Mouse (Mus musculus) embryonic fibroblast, embryonic 13.5 days (primary cell): Measurements from ENCODE around the gene Cdk14. TPM values are rescaled to one million over a fixed set of nuclear protein-coding genes. Genes with fewer than 3 reads are reported as not detected.

ENCODE experiments used
- H3K27ac ChIP-seq: 2 replicates; pipeline ENCODE4 v1.5.1; 2012; ENCODE audit warnings: low read length, control low read depth, inconsistent platforms; ENCODE audit not compliant: insufficient read depth
- H3K4me1 ChIP-seq: 2 replicates; pipeline ENCODE4 v1.6.1; 2011; ENCODE audit warnings: low read length; ENCODE audit not compliant: control insufficient read depth, insufficient read depth
- H3K4me3 ChIP-seq: 2 replicates; pipeline ENCODE4 v1.5.1; 2011; ENCODE audit warnings: mild to moderate bottlenecking, control low read depth, low read length; ENCODE audit not compliant: insufficient read depth
- CTCF ChIP-seq: IDR thresholded peaks from 2 replicates; pipeline ENCODE4 v1.5.1; 2011; ENCODE audit warnings: mild to moderate bottlenecking, control low read depth, low read length, moderate library complexity, borderline replicate concordance; ENCODE audit not compliant: insufficient read depth
- POLR2A ChIP-seq: IDR thresholded peaks from 2 replicates; pipeline ENCODE4 v1.6.1; 2011; ENCODE audit warnings: low read depth, mild to moderate bottlenecking, control low read depth, low read length, moderate library complexity
- polyA plus RNA-seq: library from polyadenylated mRNA; stranded (reverse); fragments of >200 nt; gene quantifications from 2 replicates; pipeline ENCODE4 v1.2.4, GENCODE M21; 2011; ENCODE audit warnings: low read depth; ENCODE audit not compliant: missing spikeins, insufficient read length

The Cdk14 gene
- polyA plus RNA-seq, 1 experiment = 50.0 TPM

DNA sequence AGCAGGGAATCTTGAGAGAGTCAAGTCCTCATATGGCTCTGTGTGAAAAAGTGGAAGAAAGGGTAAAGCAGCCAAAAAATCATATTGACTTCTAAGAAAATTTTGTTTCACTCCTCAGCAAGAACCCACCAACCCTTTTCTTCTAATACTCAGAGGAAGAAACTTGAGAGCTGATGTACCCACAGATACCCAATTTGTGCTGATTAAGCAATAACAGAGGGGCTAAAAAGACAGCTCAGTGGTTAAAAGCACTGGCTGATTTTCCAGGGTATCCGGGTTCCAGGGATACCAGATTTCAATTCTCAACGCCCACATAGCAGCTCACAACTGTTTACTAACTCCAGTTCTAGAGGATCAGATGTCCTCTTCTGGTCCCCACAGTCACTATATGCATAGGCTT, 401.9 kb downstream of the Cdk14 start:
- Histone ChIP-seq H3K4me1 (no peaks in the 10 kb centered on the region), H3K4me3 (no peak overlapping the region), H3K27ac (no peak overlapping the region)
- TF ChIP-seq POLR2A (no peak), CTCF (no peak)

DNA sequence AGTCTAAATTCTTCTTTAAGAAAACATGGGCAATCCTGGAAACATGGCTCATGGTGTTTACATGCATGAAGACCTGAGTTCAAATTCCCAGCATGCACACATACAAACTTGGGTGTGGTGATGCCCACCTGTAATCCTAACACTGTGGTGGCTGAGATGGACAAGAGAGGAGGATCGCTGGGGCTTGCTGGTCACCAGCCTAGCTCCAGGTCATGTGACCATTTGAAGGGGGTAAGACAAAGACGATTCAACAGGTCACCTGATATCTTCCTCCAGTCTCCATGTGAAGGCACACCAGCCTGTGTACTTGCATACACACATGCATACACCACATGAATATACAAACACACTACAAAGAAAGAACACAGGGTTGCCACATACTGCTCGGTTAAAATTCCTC, 406.3 kb downstream of the Cdk14 start:
- H3K27ac ChIP-seq = no peak overlapping the region
- TF ChIP-seq POLR2A (no peak), CTCF (no peak)
- H3K4me1 ChIP-seq = no peaks in the 10 kb centered on the region; the same call in 1 of the 2 replicates
- H3K4me3 ChIP-seq = no peak overlapping the region

DNA sequence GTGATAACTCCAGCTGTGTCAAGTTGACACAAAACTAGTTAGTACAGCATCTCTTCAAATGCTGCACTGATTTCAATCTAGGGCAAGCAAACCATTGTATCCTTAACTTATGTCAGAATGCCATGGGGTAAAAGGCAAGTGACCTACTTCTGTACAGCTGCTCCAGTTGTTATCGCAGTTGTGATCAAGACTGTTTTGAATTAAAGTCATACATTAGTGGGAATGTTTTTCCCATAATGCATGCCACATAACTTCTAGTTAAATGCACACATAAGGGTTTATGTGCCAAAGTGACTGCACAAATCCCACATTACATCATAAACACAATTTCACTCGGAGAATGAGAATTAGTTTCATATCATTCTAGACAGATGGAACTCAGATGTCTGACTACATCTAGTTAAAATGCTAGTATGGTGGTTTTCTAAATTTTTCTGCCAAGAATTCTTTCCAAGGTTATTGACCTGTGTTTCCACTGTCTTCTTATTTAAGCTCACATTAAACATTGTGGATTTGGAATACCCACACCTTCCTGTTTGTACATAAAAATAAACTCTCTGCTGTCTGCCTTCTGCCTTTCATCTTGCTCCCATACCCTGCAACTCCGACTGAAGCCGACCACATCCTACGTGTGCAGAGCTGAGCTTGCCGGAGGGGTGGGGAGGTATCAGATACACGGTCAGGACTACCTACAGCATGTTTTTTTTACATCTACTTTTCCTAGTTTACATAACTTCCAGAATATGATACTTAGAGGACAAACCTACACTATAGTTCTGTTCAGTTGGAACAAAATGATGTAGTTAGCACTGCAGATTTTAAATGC, 407.4 kb downstream of the Cdk14 start:
- Histone ChIP-seq H3K4me1 (no peaks in the 10 kb centered on the region; the same call in 1 of the 2 replicates), H3K27ac (peak overlapping the region; percentile 42), H3K4me3 (no peak overlapping the region)
- TF ChIP-seq CTCF (no peak), POLR2A (no peak)

DNA sequence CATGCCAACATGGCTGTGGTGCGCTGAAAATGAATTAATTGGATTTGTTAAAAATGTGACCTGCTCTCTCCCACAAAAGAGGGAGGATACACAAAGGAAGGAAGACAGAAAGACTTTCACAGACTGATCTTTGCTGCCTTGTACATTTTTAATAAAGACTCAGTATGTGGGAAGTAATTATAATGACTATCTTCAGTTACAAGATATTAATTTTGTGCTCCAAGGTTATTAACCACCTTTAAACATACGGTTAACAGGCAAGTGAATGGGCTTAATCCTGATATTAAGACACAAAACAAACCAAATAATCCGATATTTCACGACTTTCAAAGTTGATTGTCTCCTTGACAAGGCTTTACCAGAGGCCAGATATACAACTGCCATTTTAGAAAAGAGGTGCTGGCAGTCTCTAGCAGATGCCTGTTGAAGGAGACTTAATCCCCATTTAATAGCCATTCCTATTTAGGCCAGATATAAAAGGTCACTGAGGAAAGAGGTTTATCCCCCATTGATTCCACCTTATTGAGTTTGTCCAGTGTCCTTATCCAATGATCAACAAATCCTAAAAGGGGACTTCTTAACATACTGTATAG, 411.9 kb downstream of the Cdk14 start:
- Histone ChIP-seq H3K4me1 (no peaks in the 10 kb centered on the region; the same call in 1 of the 2 replicates), H3K4me3 (no peak overlapping the region), H3K27ac (no peak overlapping the region)
- no peak for TF ChIP-seq CTCF
- no peak for TF ChIP-seq POLR2A

DNA sequence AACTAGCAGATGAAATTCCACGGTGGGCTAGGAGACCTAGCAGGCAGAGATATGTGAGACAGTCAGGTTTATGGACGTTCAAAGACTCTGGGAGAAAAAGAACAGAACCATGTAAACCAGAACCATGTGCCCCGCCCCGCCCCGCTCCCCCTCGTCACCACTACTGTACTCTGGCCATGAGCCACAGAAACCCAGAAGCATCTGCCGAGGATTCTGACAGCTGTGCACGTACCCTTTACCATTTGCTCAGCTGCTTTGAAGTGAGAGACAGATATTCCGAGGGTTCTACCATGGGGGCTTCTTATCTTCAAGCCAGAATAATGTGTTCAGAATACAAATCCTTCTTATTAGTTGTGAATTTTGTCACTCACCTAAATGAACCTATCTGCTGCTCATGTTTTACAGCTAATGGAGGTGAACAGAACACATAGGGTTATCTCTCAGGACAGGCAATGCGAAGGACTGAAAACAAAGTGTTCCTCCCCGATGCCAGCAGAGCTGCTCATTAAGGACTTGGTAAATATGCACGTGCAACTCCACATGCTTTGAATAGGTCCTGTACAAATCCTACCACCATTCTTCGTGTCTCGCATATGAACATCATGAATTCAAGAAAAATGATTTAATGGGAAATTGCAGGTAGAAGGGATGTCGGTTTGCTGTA, 412.5 kb downstream of the Cdk14 start:
- TF ChIP-seq POLR2A = no peak
- no peak for TF ChIP-seq CTCF
- Histone ChIP-seq H3K4me1 (no peaks in the 10 kb centered on the region), H3K4me3 (no peak overlapping the region), H3K27ac (peak overlapping the region; percentile 28; the same call in 1 of the 2 replicates)

DNA sequence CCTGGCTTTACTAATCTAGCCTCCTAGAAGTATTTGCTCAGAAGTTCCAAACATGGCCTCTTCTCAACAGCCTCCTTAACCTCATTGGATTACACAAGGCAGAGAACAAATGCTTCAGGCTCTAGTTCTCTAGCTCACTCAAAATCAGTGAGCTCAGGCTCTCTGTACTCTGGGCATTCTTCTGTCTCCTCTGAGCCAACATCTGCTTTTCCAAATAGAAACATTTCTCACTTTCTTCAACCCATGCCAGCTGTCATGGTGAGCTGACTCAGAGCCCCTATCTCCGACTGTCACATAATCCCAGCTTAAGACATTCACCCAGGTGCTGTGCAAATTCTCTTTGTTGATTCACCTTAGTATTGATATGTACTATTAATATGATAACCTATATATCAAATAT, 414.5 kb downstream of the Cdk14 start:
- TF ChIP-seq CTCF = no peak
- Histone ChIP-seq H3K27ac (no peak overlapping the region), H3K4me1 (no peaks in the 10 kb centered on the region), H3K4me3 (no peak overlapping the region)

DNA sequence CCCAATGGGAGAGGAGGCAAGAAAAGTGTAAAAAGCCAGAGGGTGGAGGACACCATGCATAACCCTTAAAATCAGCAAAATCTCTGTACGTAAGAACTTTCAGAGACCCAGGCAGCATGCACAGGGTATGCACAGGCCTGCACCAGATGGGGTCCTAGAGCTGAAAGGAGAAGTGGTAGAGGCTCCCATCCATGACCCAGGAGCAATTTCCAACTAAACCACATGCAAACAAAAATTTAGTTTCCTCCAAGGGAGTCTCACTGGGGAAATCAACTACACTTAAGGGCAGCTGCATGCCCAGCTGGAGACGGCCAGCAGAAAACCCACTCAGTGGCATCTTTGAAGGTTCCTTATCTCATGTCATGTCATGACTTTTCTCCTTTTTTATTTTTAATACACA, 415.4 kb downstream of the Cdk14 start:
- H3K4me1 ChIP-seq = no peaks in the 10 kb centered on the region
- H3K4me3 ChIP-seq = no peak overlapping the region
- H3K27ac ChIP-seq = no peak overlapping the region
- TF ChIP-seq POLR2A (no peak), CTCF (no peak)

DNA sequence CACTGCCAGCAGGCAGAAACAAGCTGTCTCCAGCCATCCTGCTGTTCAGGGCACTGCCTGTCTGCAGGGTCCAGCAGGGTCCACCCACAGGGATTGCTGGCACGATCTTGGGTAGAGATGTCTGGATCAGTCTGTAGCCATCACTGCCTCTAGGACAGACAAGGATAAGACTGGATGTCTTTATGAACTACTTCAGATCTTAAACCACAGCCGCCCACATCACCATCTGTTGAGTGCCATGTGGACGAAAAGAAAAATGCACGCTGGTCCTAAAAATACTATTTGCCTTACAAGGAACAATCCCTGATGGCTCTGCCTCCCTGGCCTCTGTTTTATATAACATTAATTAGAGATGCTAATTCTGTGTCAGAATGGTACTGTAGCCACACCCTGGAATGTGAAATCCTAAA, 426.9 kb downstream of the Cdk14 start:
- TF ChIP-seq CTCF = no peak
- TF ChIP-seq POLR2A = no peak
- Histone ChIP-seq H3K4me1 (peaks cover 12% of the 10 kb centered on the region), H3K4me3 (no peak overlapping the region), H3K27ac (peak overlapping the region; percentile 84)

DNA sequence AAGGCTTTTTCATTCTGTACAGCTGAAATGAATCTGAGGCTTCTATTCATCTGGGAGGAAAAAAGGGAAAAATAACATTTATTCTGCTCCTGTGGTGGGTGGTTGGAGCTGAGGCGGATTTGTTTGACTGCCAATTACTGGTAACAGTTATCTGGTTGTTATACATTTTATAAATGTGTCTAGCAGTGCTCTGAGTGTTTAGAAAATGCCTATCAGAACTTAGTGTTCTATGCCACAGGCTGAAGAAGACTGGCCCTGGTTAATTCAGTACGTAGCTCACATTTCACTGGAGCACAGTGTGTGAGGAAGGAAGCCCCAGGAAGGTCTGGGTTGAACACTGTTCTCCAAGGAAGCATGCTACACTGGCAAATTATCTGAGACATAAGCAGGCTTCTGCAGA, 429.1 kb downstream of the Cdk14 start:
- H3K4me1 ChIP-seq = peaks cover 9% of the 10 kb centered on the region
- H3K4me3 ChIP-seq = no peak overlapping the region
- H3K27ac ChIP-seq = no peak overlapping the region
- no peak for TF ChIP-seq CTCF
- no peak for TF ChIP-seq POLR2A

DNA sequence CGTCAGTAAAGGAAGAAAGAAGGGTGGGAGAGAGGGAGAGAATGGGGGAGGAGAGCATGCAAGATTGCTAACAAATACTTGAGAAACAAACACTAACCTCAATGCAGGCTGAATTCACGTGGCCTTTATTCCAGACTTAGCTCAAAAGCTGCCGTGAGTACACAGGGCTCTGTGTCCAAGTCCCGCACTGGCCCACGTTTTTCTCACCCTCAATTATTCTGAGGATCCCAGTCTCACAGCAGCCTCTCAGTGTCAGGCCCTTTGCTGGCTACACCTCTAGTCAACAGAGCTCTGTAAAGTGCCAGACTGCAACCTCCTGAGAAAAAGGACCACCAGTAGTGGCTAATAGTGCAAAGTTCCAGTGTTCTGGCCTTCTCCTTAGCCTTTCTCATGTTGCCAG, 429.9 kb downstream of the Cdk14 start:
- TF ChIP-seq POLR2A (no peak), CTCF (no peak)
- Histone ChIP-seq H3K4me3 (no peak overlapping the region), H3K4me1 (peaks cover 9% of the 10 kb centered on the region), H3K27ac (no peak overlapping the region)

DNA sequence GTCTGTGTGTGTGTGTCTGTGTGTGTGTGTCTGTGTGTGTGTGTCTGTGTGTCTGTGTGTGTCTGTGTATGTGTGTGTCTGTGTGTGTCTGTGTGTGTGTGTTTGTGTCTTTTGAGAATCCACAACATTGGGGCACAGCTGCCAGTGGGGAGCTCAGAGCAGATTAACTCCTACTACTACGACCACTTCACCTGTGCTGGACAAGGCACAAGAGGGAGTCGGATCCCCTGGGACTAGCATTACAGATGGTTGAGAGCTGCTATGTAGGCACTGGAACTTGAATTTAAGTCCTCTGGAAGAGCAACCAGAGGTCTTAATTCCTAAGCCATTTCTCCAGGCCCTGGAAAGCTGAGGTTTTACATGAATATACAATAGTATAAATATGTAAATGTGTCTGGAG, 433.9 kb downstream of the Cdk14 start:
- no peak overlapping the region for H3K27ac ChIP-seq
- H3K4me3 ChIP-seq = no peak overlapping the region
- TF ChIP-seq CTCF = no peak
- TF ChIP-seq POLR2A = no peak
- H3K4me1 ChIP-seq = no peaks in the 10 kb centered on the region
